Mouse (Mus musculus): Measurements from ENCODE around the gene Fam120b. TPM values are rescaled to one million over a fixed set of nuclear protein-coding genes. Genes with fewer than 3 reads are reported as not detected.
A peak's percentile ranks its signal among the peaks of the same experiment; 100 is the strongest.

Fam120b gene
- polyA plus RNA-seq, 2 experiments, result 3.1 to 4.1 TPM

DNA sequence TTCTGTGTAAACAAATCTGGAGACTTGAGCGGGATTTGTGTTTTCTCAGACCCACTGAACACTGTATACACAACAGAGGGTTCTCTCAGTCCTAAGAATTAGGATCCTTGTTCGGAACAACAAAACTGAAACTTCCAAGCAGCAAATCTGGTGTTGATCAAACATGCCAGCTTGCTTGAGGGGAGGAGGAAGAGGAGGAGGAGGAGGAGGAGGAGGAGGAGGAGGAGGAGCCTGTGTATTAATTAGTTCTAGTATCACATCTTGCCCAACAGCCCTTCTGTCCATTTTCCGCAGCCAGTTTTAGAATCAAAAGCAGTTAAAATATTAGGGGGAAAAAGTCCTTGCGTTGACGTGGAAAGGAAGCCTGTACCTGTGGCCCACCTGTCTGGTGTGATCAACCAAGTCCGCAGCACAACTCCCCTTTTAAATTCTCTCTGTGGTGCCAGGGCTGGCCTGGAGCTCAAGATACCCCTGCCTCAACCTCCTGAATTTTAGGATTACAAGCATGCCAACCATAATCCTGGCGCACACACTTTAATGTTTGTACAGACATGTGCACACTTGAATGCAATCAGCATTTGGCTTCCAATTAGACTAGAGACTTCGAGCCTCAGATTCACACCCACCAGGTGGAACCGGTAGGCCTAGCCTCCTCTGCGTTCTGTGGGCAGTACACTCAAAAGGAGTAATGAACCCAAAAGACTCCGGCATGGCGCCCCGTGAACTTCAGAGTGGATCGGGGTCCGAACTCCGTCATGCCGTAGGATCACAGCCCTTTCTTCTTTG lies 16.1 kb upstream of the Fam120b start:
- H3K4me2 ChIP-seq (ENCODE audit: low read depth), result peak overlapping the region; percentile 37
- peaks cover 72% of the 10 kb centered on the region for H3K27me3 ChIP-seq (ENCODE audit: control insufficient read depth, insufficient read depth, low read length)
- H3K4me3 ChIP-seq (ENCODE audit: insufficient read depth in 1 of 2, low read depth in 2 of 2, low read length in 2 of 2), result peak overlapping the region in 1 of 2 experiments; percentile 37; a peak in 1 of 4 replicates
- WGBS (ENCODE audit: insufficient replicate concordance), result 13% methylated on average over 17 of the region's 17 CpGs
- no peaks in the 10 kb centered on the region for H3K9me3 ChIP-seq (ENCODE audit: control insufficient read depth, low read length)
- TF ChIP-seq EP300 (IDR thresholded peaks at IDR 0.05; ENCODE audit: low read depth) (no peak), CTCF (IDR thresholded peaks at IDR 0.05; ENCODE audit: low read depth) (no peak)
- H3K9ac ChIP-seq (replicated peaks), result no peak overlapping the region
- ATAC-seq (ENCODE audit: insufficient read depth) (no peak), DNase-seq (ENCODE audit: low read depth in 3 of 3, low spot score in 3 of 3) (no peak)
- no peaks in the 10 kb centered on the region for H3K36me3 ChIP-seq (replicated peaks; ENCODE audit: control insufficient read depth, insufficient read depth, low read depth)
- H3K27ac ChIP-seq, result no peak overlapping the region
- no peaks in the 10 kb centered on the region for H3K4me1 ChIP-seq (replicated peaks; ENCODE audit: control insufficient read depth in 2 of 2, insufficient read depth in 2 of 2, low read length in 1 of 2)

- Histone ChIP-seq H3K4me2 (ENCODE audit: low read depth) (peak overlapping the region; percentile 37), H3K36me3 (replicated peaks; ENCODE audit: control insufficient read depth, insufficient read depth, low read depth) (no peaks in the 10 kb centered on the region), H3K4me1 (replicated peaks; ENCODE audit: control insufficient read depth in 2 of 2, insufficient read depth in 2 of 2, low read length in 1 of 2) (no peaks in the 10 kb centered on the region), H3K4me3 (ENCODE audit: insufficient read depth in 1 of 2, low read depth in 2 of 2, low read length in 2 of 2) (peak overlapping the region; percentile 26 to 37; a peak in 3 of 4 replicates), H3K9ac (replicated peaks) (no peak overlapping the region), H3K9me3 (ENCODE audit: control insufficient read depth, low read length) (no peaks in the 10 kb centered on the region), H3K27me3 (ENCODE audit: control insufficient read depth, insufficient read depth, low read length) (peaks cover 65% of the 10 kb centered on the region), H3K27ac (no peak overlapping the region)
- WGBS (ENCODE audit: insufficient replicate concordance), result under 1% methylated on average over 27 of the region's 27 CpGs
- ATAC-seq (ENCODE audit: insufficient read depth) (no peak), DNase-seq (ENCODE audit: low read depth in 3 of 3, low spot score in 3 of 3) (no peak)
- TF ChIP-seq CTCF (IDR thresholded peaks at IDR 0.05; ENCODE audit: low read depth) (no peak), EP300 (IDR thresholded peaks at IDR 0.05; ENCODE audit: low read depth) (no peak)
Observed at GRCm38 (mm10) chr17:15380641-15381051, 15.4 kb upstream of the Fam120b start.

GRCm38 (mm10) chr17:15381092-15381860 lies 14.7 kb upstream of the Fam120b start:
- TF ChIP-seq CTCF (IDR thresholded peaks at IDR 0.05; ENCODE audit: low read depth), result no peak
- no peak for TF ChIP-seq EP300 (IDR thresholded peaks at IDR 0.05; ENCODE audit: low read depth)
- no peak for ATAC-seq (ENCODE audit: insufficient read depth)
- DNase-seq (ENCODE audit: low read depth in 3 of 3, low spot score in 3 of 3), result no peak
- peak overlapping the region; percentile 37 for H3K4me2 ChIP-seq (ENCODE audit: low read depth)
- H3K27ac ChIP-seq, result no peak overlapping the region
- WGBS (ENCODE audit: insufficient replicate concordance), result 13% methylated on average over 22 of the region's 22 CpGs
- H3K9me3 ChIP-seq (ENCODE audit: control insufficient read depth, low read length), result no peaks in the 10 kb centered on the region
- peak overlapping the region in 1 of 2 experiments; percentile 37; a peak in 2 of 4 replicates for H3K4me3 ChIP-seq (ENCODE audit: insufficient read depth in 1 of 2, low read depth in 2 of 2, low read length in 2 of 2)
- no peaks in the 10 kb centered on the region for H3K36me3 ChIP-seq (replicated peaks; ENCODE audit: control insufficient read depth, insufficient read depth, low read depth)
- no peaks in the 10 kb centered on the region for H3K4me1 ChIP-seq (replicated peaks; ENCODE audit: control insufficient read depth in 2 of 2, insufficient read depth in 2 of 2, low read length in 1 of 2)
- H3K27me3 ChIP-seq (ENCODE audit: control insufficient read depth, insufficient read depth, low read length), result peaks cover 59% of the 10 kb centered on the region
- H3K9ac ChIP-seq (replicated peaks), result no peak overlapping the region

DNA sequence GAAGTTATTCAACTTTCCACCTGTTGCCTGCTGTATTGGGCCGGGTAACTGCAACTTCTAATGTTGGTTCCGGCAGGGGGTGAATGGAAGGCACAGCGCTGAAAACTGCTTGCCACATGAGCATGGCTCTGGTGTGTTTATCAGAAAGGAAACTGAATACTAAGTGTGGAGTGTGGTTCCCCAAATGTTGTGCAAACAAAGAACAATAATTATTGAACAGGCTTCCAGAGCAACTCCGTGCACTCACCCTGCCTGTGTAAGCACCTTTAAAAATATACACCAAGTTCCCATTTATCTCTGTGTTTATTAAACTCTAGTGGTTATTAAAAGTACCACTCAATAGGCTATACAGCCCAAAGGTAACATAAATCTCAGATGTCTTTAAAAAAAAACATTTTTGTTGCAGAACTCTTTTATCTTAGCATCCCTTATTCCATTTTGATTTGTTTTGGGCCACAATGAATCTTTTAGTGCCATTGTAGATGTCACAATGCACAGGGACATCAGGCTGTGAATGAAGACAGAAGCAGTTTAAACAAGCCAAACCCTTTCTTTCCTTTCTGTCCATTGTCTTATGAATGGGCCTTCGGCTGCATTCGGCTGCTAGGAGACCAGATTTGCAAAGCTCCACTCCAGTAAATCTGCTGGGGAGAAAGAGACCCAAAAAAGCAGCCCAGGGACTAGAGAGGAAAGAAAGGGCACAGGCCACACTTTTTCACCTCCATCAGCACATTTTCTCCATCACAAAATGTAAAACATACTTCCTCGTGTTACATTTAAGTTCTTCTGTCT lies 13.9 kb upstream of the Fam120b start:
- Histone ChIP-seq H3K4me2 (ENCODE audit: low read depth) (no peak overlapping the region), H3K36me3 (replicated peaks; ENCODE audit: control insufficient read depth, insufficient read depth, low read depth) (no peaks in the 10 kb centered on the region), H3K4me1 (replicated peaks; ENCODE audit: control insufficient read depth in 2 of 2, insufficient read depth in 2 of 2, low read length in 1 of 2) (no peaks in the 10 kb centered on the region), H3K27me3 (ENCODE audit: control insufficient read depth, insufficient read depth, low read length) (peaks cover 51% of the 10 kb centered on the region), H3K9me3 (ENCODE audit: control insufficient read depth, low read length) (no peaks in the 10 kb centered on the region), H3K27ac (no peak overlapping the region), H3K4me3 (ENCODE audit: insufficient read depth in 1 of 2, low read depth in 2 of 2, low read length in 2 of 2) (no peak overlapping the region), H3K9ac (replicated peaks) (no peak overlapping the region)
- DNase-seq (ENCODE audit: low read depth in 3 of 3, low spot score in 3 of 3) (no peak), ATAC-seq (ENCODE audit: insufficient read depth) (no peak)
- WGBS (ENCODE audit: insufficient replicate concordance), result 29% methylated on average over 7 of the region's 7 CpGs
- TF ChIP-seq EP300 (IDR thresholded peaks at IDR 0.05; ENCODE audit: low read depth), result no peak
- no peak for TF ChIP-seq CTCF (IDR thresholded peaks at IDR 0.05; ENCODE audit: low read depth)
